Mouse (Mus musculus) brain, embryonic 14.5 days (tissue): ENCODE measurements around the gene Map3k20. TPM values are rescaled to one million over a fixed set of nuclear protein-coding genes. Genes with fewer than 3 reads are reported as not detected.

Experiments used
- DNase-seq: peaks from one replicate; pipeline ENCODE4 v3.0.0-alpha.2; 2011; ENCODE audit warnings: low read depth
- CTCF ChIP-seq: fragments of 200-500 bp; IDR thresholded peaks from 2 replicates; pipeline ENCODE4 v1.5.1; 2012; ENCODE audit warnings: inconsistent platforms, mild to moderate bottlenecking, moderate library complexity, borderline replicate concordance; ENCODE audit not compliant: insufficient read depth, insufficient read length; ENCODE audit errors: extremely low read depth
- POLR2A ChIP-seq: fragments of 200-500 bp; IDR thresholded peaks from 2 replicates; pipeline ENCODE4 v1.6.1; 2012; ENCODE audit warnings: mild to moderate bottlenecking, inconsistent platforms, borderline replicate concordance; ENCODE audit not compliant: poor library complexity, insufficient read depth, insufficient read length, severe bottlenecking; ENCODE audit errors: extremely low read depth
- polyA plus RNA-seq: library from polyadenylated mRNA; depleted of rRNA; stranded (reverse); fragments of >200 nt; gene quantifications from 2 replicates; pipeline ENCODE4 v1.2.3, GENCODE M21; 2012

Map3k20 gene
- polyA plus RNA-seq, 1 experiment, result 6.4 TPM

GRCm38 (mm10) chr2:72372136-72372535 is 86.7 kb downstream of the Map3k20 start:
- no peak for DNase-seq
- no peak for TF ChIP-seq CTCF
- TF ChIP-seq POLR2A, result no peak

- no peak for DNase-seq
- no peak for TF ChIP-seq POLR2A
- TF ChIP-seq CTCF, result no peak
Measured at GRCm38 (mm10) chr2:72374076-72374475, 88.6 kb downstream of the Map3k20 start.

- no peak for TF ChIP-seq POLR2A
- TF ChIP-seq CTCF, result no peak
- no peak for DNase-seq
Measured at GRCm38 (mm10) chr2:72375877-72376276, 90.4 kb downstream of the Map3k20 start.

- peak; percentile 66 for DNase-seq
- TF ChIP-seq POLR2A, result no peak
- no peak for TF ChIP-seq CTCF
Measured at GRCm38 (mm10) chr2:72376946-72377345, 91.5 kb downstream of the Map3k20 start.

GRCm38 (mm10) chr2:72379425-72379824 is 94.0 kb downstream of the Map3k20 start:
- TF ChIP-seq CTCF (no peak), POLR2A (no peak)

GRCm38 (mm10) chr2:72382662-72383061 is 97.2 kb downstream of the Map3k20 start:
- TF ChIP-seq POLR2A (no peak), CTCF (no peak)
- DNase-seq, result no peak

More at GRCm38 (mm10) chr2:72379425-72379824, 94.0 kb downstream of the Map3k20 start:
- no peak for DNase-seq

- TF ChIP-seq CTCF (no peak), POLR2A (no peak)
- DNase-seq, result no peak
Measured at GRCm38 (mm10) chr2:72383321-72383720, 97.9 kb downstream of the Map3k20 start.

- DNase-seq, result no peak
- TF ChIP-seq CTCF, result no peak
- TF ChIP-seq POLR2A, result no peak
Measured at GRCm38 (mm10) chr2:72389411-72389810, 104.0 kb downstream of the Map3k20 start.

GRCm38 (mm10) chr2:72389942-72390341 is 104.5 kb downstream of the Map3k20 start:
- TF ChIP-seq POLR2A, result no peak
- peak; percentile 93 for TF ChIP-seq CTCF
- peak; percentile 88 for DNase-seq

GRCm38 (mm10) chr2:72390474-72390873 is 105.0 kb downstream of the Map3k20 start:
- DNase-seq, result no peak
- TF ChIP-seq CTCF (no peak), POLR2A (no peak)

- no peak for TF ChIP-seq CTCF
- no peak for TF ChIP-seq POLR2A
Measured at GRCm38 (mm10) chr2:72391024-72391423, 105.6 kb downstream of the Map3k20 start.

GRCm38 (mm10) chr2:72391721-72392120 is 106.3 kb downstream of the Map3k20 start:
- no peak for DNase-seq
- no peak for TF ChIP-seq CTCF
- TF ChIP-seq POLR2A, result no peak

More at GRCm38 (mm10) chr2:72391024-72391423, 105.6 kb downstream of the Map3k20 start:
- peak; percentile 45 for DNase-seq
